Mouse (Mus musculus) erythroid progenitor cell, adult 5-6 weeks (primary cell): ENCODE data around the gene Tyk2. TPM values are rescaled to one million over a fixed set of nuclear protein-coding genes. Genes with fewer than 3 reads are reported as not detected.
A peak's percentile ranks its signal among the peaks of the same experiment; 100 is the strongest.

Experiments
- ATAC-seq: replicated peaks from 2 replicates; pipeline ENCODE4 v1.8.0; 2016; ENCODE audit warnings: moderate number of reproducible peaks, mild to moderate bottlenecking, moderate TSS enrichment, inconsistent platforms; ENCODE audit not compliant: poor library complexity, low FRiP score, severe bottlenecking
- total RNA-seq, 2 experiments: library from RNA; stranded (forward) in 1 of 2; stranded (reverse) in 1 of 2; fragments of 150-400 nt in 1 of 2; fragments of 186-747, 209-891 nt in 1 of 2; gene quantifications; 2 replicates each; pipeline versions ENCODE4 v1.2.3 to v1.2.4; 2015 to 2017; ENCODE audit warnings: low replicate concordance in 2 of 2

The Tyk2 gene
- total RNA-seq (2015; ENCODE audit: low replicate concordance): 2.5 and 5.0 TPM in 2 replicates
- 4.7 and 5.0 TPM in 2 replicates for total RNA-seq (2017; ENCODE audit: low replicate concordance)

DNA sequence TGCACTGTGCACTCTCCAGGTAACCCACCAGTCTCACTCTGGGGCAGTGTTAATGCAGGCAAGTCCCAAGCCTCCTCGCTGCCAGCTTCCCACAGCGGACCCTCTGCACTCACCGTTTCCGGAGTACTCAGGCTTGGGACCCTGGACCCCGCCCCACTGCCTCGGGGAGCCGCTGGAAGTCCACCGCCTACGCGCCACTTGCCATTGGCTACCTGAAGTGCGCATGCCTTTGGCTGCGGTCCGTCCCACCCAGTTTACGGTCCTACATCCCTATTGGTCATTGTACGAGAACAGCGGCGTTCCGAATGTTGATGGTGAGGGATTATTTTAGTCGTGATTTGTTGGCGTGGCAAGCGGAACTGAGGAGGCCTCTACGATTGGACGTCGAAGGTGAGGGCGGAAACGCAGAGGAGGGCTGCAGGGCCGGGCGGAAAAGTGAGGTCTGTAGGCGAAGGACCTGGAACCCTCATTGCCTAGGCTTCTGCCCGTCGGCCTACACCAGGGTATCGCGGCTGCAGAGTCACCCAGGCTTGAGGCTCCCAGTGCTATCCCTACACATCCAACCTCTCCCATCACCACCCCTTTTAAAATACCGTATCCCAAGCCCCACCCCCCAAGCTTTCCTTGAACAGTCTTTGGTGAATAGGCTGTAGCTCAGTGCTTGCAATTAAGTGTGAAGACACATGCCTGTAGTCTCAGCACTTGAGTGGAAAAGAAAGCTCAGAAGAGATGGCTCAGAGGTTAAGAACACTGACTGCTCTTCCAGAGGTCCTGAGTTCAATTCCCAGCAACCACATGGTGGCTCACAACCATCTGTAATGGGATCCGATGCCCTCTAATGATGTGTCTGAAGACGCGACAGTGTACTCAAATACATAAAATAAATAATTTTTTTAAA is at the start of gene Tyk2:
TSS of gene Tyk2 (minus strand) at position 185 of the 898 bp plus-strand sequence.
- peak; percentile 95 for ATAC-seq

DNA sequence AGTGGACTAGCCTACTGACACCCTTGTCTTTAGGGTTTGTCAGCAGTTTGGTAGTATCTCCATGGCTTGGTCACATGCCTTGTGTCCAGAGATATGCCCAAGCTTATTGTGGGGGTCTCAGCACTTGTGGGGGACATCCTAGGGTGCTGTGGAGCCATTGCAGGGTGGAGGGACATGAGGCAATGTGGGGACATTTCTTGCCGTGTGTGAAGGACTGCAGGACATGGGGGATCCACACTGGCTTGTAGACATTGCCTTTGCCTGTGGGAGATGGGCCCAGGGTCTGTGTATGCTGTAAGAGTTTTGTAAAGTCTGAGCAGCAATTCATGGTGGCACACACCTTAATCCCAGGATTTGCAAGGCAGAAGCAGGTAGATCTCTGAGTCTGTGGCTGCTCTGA is 49.8 kb upstream of the Tyk2 start:
- no peak for ATAC-seq

DNA sequence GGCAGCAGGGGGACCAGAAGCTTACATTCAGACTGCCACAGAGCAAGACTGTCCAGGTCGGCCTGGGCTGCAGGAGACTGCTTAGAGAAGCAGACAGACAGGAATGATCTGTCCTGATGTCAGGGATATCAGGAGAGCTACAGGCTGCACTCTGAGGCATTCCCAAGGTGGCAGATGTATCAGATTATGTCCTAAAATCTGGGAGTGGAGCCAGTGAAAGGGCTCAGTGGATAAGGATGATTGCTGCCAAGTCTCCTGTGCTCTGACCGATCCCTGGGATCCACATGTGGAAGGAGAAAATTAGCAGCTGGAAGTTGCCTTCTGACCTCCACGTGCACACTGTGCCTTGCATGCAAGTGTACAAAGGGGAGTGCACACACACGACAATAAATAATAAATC is 49.4 kb upstream of the Tyk2 start:
- no peak for ATAC-seq

DNA sequence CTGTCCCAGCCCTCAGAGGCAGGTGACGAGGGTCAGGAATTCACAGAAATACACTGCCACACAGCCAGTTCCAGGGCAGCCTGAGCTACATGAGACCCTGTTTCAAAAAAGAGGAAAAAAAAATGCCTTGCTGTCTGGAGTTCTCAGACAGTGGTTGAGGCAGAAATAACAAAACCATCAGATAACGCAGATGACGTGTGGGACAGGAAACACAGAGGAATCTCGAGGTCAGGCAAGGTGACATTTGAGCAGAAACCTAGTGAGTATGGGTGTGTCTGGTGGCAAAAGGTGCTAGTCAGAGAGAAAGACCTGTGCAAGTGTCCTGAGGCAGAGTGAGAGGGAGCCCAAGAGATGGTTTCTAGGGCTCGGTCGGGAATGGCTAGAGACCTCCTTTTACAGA is 41.3 kb upstream of the Tyk2 start:
- ATAC-seq: no peak

DNA sequence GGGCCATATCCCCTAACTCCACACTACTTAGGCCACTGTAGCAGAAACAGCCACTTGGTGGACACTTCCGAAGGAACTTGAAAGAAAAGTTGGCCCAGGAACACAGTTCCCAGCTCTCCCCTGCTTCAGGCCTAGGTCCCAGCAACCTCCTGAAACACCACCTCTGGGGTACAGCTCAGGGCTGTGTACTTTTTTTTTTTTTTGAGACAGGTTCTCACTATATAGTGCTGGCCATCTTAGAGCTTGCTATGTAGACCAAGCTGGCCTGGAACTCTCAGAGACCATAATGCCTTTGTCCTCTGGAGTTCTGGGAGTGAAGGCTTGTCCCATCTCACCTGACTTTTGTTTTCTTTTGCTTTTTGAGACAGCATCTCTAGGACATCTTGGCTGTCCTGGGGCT is 38.1 kb upstream of the Tyk2 start:
- no peak for ATAC-seq

DNA sequence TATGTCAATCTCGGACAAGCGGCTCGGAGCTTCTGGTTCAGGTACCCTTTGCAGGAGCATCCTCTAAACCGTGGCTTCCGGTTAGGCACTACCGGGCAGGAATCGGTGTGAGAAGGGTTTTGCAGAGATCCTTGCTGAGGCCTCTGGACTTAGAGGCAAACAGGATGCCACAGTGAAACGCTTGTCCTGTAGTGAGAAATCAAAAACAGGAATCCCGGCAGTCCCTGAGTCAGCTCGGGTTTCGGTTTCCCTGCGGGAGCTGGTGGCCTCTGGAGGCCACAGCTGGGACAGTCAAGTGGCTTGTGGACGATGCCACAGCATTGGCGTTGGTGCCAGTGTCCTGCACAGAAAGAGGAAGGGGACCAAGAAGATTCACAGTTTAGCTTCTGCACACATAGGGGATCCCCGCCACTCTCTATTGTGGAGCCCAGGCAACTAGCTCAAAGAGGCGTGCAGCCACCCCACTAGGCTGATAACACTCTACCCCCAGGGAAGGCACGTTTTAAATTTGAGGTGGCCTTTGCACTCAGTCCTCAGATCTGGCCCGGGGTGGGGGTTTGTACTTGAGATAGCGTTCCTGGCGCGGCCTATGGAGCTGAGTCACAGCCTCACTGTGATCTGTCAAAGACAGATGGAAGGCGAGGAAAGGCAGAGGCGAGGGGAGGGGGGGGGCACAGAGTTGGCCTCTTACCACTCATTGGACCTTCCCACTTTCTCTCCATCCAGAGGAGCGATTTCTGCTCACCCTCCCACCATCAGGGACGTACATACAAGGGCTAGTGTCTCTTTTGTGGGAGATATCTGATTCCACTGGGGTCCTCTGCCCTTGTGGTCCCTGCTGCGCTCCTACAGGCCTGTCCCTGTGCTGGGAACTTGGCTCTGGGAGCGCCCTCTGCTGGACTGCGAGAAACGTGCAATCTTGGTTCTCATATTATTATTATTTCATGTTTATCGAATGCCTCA is 37.4 kb upstream of the Tyk2 start:
- peak; percentile 79 for ATAC-seq

DNA sequence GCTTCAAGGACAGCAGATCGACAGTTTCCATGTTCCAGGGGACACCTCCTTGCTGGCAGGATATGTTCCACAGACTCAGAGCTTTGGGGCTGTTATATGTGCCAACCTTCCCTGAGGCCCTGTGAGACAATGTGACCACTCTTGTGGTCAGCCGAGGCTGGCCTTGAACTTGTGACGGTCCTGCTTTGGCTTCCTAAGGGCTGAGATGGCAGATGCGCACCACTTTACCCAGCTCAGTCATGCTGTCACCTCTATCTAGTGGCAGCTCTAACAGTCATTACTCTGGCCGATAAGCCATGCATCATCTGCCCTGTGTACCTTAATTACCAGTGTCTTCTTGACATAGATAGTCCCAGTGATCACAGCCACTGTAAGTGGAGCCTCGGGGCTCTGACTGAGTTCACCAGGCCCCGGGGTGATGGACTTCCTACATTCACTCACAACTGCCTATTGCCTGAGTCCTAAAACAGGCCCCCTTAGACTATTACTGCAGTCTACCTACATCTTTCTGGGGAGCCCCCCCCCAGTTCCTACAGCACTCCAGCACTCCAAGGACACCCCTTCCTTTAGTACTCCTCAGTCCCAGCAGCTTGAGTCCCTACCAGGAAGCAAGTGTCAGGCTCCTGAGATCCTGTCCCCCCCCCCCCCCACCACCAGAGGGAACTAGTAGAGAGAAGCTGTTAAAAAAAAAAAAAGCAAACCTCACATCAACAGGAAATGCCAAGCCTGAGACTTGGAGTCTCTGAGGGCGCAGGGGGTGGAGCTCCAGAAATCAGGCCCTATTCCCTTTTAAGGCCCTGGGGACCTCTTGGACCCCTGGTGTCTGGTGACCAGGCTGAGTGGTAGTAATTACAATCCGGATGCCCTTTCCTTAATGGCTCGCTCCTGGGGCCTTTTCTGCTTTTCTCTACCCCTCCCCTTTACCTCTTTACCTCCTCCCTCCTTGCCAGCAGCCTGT is 36.4 kb upstream of the Tyk2 start:
- no peak for ATAC-seq

DNA sequence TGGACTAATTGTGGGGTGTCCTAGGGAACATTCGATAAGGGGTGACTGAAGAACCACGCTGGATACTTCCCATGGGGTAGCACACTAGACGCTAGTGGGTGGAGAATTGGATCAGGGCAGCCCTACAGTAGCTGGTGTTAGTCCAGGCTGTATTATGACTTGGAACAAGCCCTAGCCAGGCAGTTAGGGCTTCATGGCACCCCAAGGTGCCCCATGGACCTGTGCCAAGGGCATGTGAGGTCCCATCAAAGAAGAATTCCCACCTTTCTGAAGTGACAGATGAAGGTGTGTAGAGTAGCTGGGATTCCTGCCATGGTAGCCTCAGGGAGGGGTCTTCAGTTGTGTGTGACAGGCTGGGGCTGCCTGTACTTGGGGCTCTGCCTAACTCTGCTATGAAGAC is 35.5 kb upstream of the Tyk2 start:
- no peak for ATAC-seq

DNA sequence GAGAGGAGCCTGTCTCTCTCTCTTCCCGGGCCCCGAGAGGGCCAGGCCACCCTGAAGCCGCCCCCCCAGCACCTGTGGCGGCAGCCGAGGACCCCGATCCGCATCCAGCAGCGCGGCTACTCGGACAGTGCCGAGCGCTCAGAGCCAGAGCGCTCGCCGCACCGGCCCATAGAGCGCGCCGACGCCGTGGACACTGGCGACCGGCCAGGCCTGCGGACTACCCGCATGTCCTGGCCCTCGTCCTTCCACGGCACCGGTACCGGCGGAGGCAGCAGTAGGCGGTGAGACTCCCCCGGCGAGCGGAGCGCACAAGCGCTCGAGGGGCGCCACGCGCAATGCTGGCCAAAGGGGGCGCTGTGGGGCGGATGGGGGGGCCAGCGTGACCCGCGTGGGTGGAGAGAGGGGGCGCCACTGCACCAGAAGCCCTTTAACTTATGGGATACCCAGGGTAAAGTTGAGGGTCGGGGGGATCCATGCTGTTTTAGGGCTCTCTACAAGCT is 35.0 kb upstream of the Tyk2 start:
- no peak for ATAC-seq

DNA sequence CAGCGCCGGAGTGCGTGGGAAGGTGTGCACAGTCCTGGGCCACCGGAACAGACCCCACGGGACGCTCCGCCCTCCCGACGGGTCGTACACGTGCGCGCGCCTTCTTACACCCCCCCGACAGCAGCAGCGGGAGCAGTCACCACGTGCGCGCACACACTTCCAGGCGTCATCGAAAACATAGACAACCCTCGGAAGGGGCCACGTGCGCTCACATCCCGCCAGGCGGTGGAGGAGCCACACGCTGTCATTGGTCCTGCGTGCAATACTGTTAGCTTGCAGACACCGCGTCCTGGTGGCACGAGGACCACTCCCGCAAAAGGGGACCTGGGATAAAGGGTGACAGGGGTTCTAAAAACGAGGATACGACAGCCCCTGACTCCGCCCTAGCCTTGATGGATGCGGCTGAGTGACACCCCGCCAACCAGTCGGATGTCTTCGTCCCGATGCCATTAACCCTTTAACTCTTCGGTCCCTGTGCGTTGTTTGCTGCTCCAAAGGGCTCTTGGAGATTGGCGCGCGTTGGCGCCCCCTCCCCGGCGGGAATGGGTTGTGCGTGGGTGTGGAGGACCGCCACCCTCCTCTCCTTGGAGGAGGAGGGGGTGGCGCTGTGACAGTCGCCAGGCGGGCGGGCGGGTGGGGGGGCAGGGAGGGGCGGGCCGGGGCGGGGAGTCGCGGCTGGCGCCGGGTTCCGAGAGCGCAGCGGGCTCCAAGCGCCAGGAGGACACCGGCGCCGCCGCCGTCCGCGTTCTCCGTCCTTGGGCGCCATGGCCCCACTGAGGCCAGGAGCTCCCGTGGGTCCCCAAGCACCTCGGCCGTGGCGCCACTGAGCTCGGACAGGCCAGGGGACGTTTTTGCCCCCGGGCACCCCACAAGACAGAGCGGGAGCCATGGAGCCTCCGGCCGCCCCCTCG is 34.3 kb upstream of the Tyk2 start, which contains the start of gene Pde4a:
TSS of gene Pde4a (plus strand) at position 674 of the 911 bp plus-strand sequence.
- no peak for ATAC-seq

DNA sequence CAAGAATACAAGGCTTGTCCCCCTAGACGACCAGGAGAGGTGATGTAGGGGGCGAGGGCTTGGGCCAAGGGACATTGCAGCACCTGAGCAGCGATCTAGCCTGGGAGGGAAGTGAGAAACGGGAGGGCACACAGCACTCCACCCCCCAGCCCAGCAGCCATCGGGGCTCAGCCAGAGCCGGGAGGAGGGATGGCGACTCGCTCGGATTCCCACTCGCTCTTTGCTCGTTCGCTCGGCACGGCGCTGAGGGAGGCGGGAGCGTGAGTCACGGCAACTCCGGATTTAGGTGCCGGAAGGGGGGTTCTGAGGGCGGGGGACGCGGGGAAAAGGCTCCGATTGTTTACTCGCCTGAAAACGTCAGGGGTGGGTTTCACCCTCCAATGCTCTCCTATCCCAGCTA is 33.0 kb upstream of the Tyk2 start:
- ATAC-seq: no peak

DNA sequence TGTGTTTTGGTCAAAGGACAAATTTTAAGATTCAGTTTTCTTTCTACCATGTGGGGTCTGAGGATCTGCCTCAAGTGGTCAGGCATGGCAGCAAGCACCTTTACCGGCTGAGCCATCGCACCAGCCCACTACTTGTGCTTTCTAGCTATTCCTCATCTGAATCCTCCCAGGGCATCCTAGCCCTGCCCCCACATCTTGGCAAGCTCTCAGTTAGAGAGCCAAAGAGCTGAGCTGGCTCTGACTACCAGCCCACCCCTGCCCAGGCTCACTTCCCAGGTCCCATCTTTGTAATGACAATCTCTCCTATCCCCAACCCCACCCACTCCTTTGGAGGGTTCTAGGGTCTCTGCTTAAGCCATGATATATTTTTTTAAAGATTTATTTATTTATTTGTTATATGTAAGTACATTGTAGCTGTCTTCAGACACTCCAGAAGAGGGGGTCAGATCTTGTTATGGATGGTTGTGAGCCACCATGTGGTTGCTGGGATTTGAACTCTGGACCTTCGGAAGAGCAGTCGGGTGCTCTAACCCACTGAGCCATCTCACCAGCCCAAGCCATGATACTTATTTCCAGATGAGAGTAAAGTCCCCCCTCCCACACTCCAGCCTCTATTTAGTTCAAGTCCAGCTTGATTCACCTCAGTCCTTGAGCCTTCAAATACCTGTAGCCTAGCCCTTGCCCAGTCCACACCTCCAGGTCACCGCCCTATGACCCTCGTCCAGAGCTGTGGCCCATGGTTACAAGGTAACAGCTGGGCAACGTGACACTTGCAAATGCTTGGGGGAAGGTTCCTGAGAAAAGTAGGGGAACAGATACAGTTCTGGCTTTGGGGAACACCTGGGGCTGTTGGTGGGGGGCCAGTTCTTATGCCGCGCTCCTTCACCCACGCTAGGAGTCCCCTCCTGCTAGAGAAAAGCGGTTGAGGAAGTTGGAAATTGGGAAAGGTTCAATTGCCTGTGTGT is 32.3 kb upstream of the Tyk2 start:
- no peak for ATAC-seq

DNA sequence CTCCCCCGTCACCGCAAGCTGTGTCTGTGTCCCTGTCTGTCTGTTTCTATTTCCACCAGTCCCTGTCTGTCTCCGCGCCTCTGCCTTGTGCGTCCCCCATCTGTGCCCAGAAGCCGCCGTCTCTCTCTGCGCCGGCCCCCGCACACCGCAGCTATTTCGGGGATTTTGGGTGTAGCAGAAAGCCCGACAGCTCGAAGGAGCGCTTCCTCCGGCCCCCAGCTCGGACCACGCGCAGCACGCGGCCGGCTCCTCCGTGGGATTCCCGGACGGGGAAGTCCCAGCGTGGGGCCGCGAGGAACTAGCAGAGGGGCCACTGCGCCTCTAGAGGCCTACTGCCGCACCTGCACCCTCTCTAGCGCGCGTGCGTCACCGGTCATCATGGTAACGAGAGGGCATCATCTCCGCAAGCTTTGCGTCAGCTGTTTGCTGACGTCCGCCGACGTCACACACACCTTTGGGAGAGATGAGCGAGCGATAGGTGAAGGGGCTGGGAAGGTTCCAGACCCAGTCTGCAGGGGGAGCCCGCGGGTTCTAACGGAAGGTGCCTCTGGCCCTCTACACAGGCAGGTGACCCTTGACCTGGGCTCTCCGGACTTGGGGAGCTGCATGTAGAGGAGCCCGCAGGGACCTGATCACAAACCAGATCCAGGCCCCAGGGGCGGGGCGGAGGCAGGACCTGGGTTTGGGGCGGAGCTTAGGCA is 30.3 kb upstream of the Tyk2 start:
- ATAC-seq: peak; percentile 94

DNA sequence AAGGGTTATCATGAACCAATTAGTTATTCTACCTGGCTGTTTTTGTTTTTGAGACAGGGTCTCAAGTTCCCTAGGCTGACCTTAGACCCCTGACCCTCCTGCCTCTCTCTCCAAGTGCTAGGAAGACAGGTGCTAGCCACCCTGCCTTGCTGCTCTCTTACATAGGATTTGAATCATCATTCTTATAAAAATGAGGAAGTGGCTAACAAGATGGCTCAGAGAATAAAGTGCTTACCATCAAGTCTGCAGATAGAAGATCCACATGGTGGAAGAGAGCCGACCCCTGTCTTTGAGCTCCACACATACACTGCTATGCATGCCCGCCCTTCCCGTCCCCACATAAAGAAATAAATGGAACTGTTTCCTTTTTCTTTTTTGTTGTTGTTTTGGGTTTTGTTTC is 23.7 kb upstream of the Tyk2 start:
- ATAC-seq: no peak

DNA sequence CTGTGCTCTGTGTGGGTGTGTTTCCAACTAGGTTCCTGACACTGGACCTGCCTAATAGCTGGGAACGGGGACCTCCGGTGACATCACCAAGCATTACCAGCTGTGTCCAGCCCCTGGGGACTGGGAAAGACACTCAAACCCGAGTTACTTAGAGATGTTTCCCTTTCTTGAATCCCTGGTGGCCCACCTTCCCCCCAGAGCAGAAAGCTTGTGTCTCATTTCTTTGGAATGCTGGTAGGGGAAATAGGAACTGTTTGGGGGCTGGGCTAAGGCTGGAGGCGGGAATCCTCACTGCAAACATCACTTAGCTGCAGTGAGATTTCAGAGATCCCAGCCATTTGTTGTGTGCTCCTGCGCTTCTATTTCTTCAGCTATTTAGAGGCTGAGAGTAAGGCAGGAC is 22.8 kb upstream of the Tyk2 start:
- no peak for ATAC-seq

DNA sequence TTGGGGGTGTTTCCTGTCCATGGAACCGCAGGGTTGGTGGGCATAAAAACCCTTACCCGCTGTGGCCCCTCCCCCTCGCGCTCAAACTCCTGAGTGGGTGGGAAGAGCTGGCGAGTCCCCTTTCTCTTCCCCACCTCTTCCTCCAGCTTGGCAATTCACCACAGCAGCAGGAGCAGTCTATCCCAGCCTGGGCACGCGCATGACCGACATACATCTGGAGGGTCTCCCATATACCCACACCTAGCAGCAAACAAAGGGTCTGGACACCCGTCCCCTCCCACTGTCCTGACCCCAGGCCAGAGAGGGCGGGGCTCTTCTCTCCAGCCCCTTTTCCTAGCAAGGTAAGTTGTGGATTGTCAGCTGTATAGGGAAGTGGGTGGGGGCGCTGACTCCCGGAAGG is 22.3 kb upstream of the Tyk2 start:
- no peak for ATAC-seq

DNA sequence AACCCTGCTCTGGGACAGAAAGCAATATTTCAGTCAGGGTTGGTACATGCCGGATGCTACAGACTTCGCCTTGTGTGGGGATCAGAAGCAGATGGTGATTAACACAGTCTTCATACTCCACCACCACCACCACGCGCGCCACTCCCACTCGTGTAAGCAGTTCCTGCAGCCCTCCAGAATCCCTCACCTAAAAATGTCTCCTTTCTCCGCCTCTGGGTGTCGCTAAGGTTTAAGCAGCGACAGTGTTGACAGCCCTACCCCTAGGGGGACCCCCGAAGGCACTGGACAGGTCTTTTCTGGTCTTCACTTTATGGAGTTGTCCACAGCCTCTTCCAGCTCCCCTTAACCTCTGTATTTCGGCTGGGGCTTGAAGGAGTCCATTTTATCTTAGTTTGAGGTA is 21.7 kb upstream of the Tyk2 start:
- ATAC-seq: no peak
